Mouse (Mus musculus) gonadal fat pad, adult 2 months (tissue): ENCODE data around the gene Zmynd15. TPM values are rescaled to one million over a fixed set of nuclear protein-coding genes. Genes with fewer than 3 reads are reported as not detected.
"Not testable (repeated sequence)": the region's sequence is repeated elsewhere in the genome, so short reads cannot be mapped to it uniquely, and the experiment has no call there.

ENCODE experiments used
- DNase-seq: peaks from one replicate; pipeline ENCODE4 v3.0.0-alpha.2; 2012; ENCODE audit warnings: low read depth
- polyA plus RNA-seq: library from polyadenylated mRNA; depleted of rRNA; stranded (reverse); fragments of >200 nt; gene quantifications from 2 replicates; pipeline ENCODE4 v1.2.3, GENCODE M21; 2012

The Zmynd15 gene
- polyA plus RNA-seq, 1 experiment: 3.3 TPM

DNA sequence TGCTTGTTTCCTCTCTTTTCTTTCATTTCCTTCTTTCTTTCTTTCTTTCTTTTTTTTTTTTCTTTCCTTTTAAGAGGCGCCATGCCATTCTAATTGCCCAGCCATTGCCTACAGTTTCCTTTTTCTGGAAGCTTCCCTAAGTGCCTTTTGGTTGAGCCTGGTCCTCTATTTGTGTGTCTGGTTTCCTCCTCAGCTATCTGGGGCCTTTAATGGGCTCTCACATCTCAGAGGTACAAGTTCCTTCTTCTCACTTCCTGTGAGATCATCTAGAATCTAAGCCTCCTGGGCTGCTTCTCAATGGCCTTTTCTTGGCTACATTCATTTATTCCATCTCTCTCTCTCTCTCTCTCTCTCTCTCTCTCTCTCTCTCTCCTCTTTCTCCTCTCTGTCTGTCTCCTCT lies 11.9 kb upstream of the Zmynd15 start:
- DNase-seq: no peak

DNA sequence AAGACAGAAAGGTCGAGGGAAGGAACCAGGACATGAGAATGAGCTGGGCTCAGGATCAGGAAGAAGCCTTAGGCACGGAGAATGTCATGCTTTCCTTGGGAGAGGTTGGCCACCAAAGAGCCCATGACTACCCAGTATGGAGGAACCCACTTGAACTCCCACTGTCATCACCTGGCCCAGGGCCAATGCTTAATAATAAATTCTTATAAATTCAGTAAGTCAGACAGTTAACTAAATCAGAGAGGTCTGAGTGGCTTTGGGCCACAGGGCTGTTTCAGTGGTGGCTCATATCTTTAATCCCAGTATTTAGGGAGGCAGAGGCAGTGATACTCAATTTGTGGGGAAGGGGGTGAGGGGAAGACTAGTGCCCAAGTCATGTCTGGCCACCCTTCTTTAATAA lies 8.3 kb upstream of the Zmynd15 start:
- no peak for DNase-seq

- DNase-seq: peak; percentile 77
Measured at GRCm38 (mm10) chr11:70451797-70452498, 7.3 kb upstream of the Zmynd15 start, which contains the start of gene Med11. Gene Med11, plus strand, starts transcription at chr11:70451919.

GRCm38 (mm10) chr11:70453261-70454044 lies 5.8 kb upstream of the Zmynd15 start:
- DNase-seq: no peak

DNA sequence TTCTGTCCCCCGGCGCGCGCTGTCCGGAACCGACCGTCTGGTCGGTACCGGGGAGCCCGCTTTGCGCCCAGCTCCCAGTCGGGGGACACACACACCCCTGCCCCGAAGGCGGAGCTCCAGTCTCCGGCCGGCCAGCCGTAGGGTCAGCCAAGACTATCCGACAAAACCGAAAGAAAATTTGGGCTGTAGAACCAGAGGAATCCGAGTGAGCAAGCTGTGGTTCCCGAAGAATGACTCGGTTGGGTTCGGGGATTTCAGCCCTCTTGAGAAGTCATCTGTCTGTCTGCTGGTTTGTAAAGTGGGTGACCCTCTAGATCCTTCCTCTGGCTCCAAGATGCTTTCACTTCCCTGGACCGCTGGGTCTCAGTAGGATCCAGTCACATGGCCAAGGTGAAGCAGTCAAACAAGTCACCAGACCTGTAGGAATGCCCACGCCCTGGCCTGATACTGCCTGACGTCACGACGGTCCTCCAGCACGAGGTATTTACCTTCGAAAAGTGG lies 418 bp downstream of the Zmynd15 start, which contains the start of gene Cxcl16:
Gene Cxcl16 (minus strand): TSS at position 384 of the 501 bp plus-strand sequence.
- DNase-seq: no peak

DNA sequence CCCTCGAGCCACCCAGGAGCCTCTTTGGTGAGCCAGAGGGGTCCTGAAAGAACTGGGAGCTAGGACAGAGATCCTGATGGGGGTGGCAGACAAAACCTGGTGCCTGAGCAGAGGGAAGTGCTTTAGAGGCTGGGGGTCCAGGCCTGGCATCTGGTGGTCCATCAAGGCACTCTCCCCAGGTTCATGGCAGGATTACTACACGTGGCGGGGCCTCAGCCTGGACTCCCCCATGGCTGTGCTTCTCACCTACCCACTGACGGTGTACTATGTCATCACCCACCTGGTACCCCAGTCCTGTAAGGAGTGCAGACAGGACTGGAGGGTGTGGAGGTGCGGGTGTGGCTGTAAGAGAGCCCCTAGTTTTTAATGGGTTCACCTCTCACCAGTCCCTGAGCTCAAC lies 4.7 kb downstream of the Zmynd15 start:
- no peak for DNase-seq

DNA sequence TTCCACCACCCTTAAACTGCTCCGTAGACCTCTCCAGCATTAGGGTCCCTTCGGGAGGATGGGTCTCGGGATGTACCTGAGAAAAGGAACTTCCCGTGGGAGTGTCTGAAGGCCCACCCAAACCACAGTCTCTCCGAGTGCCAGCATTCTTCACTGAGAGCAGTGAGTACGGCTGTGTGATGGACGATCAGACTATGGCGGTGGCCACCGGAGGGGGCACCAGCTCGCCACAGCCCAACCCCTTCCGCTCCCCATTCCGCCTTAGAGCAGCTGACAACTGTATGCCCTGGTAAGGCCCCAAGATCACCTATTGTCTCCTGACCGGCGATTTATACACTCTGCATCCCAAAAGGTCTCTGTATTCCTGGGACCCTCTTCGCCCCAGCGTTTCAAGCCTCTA lies 6.0 kb downstream of the Zmynd15 start:
- DNase-seq: no peak

- DNase-seq: no peak
Measured at GRCm38 (mm10) chr11:70465824-70466223, 6.6 kb downstream of the Zmynd15 start.

DNA sequence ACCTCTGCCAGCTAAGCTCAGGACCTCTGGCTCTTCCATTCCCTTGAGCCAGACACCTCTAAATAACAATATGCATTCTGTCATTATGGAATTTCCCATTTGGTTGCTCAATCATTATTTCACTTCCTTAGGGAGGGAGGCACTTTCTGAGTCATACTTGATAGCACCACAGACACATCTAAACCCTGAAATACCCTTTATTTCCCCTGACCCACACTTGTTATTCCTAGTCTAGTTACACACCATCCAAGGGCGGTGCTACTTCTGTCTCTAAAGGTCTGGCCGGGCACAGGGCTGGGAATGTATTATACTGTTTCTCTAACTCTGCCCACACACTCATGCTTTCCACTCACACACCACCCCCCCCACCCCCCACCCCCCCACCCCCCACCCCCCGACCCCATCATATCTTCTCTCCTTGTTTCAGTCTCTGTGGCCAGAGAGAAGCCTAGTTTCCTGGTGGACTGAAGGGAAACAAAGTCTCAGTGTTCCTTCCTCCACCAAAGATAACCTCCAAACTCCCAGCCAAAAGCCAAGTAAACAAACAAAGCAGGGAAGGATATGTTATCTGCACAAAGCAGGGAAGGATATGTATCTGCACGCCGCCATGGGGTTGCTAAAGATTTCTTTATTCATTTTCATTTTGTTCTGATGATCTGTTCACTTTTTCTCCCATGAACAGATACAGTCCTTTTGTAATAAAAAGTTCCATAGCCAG lies 8.8 kb downstream of the Zmynd15 start:
- no peak for DNase-seq

DNA sequence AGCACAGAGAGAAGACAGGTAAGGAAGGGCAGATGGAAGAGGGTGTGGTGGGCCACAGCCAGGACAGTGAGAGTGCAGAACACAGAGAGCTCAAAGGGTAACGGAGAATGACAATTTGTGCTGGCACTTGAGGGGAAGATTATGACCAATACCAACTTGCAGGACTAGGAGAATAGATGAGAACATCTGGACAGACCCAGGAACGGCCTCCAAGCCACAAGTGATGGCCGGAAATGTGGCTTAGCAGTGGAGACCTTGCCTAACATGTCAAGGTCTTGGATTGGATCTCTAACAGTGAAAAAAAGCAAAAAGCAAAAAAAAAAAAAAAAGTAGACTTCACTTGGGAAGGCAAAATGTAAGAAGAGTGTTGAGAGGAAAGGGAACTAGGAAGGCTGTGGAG lies 10.5 kb downstream of the Zmynd15 start:
- DNase-seq: no peak

- no peak for DNase-seq
Measured at GRCm38 (mm10) chr11:70472716-70473115, 13.5 kb downstream of the Zmynd15 start.

- DNase-seq: not testable (repeated sequence)
Measured at GRCm38 (mm10) chr11:70473291-70473690, 14.1 kb downstream of the Zmynd15 start.

DNA sequence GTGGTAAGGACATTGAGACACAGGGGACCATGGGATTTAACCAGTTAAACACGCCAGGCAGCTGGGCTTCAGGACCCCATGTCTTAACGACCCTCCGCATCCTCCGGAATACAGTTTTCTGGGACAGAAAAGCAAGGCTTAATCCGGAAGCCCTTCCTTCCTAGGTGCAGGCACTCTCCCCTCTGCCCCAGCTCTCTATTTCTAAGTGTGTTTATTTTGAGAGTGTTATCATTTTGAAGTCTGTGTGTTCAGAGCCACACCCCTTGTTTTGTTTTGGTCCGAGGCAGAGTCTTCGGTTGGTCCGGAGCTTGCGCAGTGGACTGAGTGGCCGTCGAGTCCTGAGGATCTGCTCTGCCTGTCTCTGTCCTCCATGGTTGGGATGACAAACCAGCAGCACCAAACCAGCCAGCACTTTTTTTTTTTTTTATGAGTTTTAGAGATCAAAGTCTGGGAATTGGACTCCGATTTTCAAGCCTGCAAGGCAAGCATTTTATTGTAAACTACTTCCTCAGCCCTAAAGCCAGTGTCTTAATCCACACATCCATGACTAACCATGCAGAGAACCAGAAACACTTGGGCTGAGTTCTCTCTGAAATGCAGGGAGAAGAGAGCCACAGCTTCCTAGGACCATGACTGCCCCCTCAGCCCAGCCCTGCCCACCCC lies 15.8 kb downstream of the Zmynd15 start:
- no peak for DNase-seq

DNA sequence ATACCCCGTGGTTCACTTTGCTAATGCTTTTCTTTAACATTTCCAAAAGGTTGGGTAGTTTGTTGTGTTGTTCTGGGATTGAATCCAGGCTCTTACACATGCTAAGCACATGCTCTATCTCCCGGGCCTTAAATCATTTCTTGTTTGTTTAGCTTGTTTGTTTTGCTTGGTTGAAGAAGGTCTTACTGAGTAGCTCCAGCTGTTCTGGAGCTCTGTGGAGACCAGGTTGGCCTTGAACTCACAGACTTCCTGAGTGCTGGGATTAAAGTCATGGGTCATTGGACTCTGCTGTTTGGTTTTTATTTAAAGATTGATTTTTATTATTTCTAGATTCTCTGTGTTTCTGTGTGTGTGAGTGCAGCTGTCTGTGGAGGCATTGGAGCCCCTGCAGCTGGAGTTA lies 26.3 kb downstream of the Zmynd15 start:
- DNase-seq: no peak

- DNase-seq: no peak
Measured at GRCm38 (mm10) chr11:70487816-70488215, 28.6 kb downstream of the Zmynd15 start.

GRCm38 (mm10) chr11:70489138-70489537 lies 29.9 kb downstream of the Zmynd15 start:
- DNase-seq: no peak

GRCm38 (mm10) chr11:70489684-70490083 lies 30.5 kb downstream of the Zmynd15 start:
- no peak for DNase-seq

DNA sequence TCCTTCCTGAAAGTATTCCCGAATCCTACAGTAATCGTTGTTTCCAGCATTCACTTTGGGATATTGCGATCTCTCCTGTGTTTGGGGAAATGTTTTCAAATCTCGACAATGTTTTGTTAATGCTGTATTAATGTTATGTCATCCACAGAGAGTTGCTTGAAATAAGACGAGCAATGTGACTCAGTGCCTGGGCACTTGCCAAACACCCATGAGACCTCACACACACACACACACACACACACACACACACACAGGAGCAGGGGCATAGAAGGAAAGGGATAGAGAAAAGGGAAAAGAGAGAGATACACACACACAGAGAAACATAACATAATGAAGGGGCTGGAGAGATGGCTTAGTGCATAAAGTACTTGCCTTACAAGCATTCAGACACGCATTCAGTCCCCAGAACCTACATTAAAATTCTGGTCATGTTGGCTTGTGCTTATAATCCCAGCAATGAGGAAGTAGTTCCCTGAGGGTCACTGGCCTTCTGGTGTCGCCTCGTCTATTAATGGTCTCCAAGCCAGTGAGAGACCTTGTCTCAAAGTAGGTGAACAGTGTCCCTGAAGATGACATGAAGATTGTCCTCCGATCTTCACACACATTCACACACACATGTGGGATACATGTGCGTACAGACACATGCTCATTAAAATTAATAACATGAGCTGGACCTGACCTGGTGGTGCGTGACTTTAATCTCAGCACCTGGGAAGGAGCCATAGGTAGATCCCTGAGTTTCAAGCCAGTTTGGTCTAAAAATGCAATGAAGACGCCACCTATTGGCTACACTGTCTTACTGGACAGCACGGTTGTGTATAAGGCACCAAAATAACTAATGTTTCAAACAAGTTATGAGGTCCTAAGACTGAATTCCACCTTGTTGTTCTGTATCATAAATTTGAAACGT lies 40.6 kb downstream of the Zmynd15 start:
- no peak for DNase-seq

DNA sequence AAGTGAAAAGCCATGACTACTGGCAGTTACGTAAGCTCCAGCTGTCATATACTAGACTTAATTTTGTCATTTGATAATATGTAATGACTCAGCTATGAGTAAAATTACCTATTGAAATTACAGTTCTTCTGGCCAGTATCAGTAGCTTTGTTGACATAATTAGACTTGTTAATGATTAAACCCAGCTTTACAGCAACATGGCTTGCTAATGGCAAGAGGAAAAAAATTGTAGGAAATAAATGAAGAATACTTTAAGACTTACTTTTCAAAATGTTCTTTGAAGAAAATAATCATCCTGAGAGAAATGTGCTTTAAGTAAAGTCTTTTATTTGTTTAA lies 41.2 kb downstream of the Zmynd15 start:
- DNase-seq: no peak

- DNase-seq: no peak
Measured at GRCm38 (mm10) chr11:70502018-70502417, 42.8 kb downstream of the Zmynd15 start.

DNA sequence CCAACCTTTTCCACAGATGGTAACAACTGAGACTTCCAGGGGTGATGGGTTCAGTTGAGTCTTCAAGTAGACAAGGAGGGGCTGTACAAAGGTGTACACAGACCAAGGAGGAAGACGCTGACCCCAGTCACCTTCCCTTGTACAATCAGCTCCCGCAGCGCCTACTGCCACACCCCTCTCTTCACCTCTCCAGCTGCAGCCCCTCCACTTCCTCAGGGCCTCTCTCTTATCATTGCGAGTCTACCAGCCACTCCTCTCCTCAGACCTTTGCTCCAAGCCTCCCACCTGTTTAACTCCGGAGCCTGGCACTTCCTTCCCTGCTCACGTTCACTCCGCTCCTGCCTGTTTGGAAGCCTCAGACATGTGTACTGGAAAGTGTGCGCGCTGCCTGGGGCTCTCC lies 45.7 kb downstream of the Zmynd15 start, which contains the start of gene Tm4sf5:
Gene Tm4sf5 (plus strand): TSS at position 275 of the 400 bp plus-strand sequence.
- DNase-seq: no peak
